Mouse (Mus musculus) intestine, postnatal 0 days (tissue): ENCODE measurements around the gene Hck. TPM values are rescaled to one million over a fixed set of nuclear protein-coding genes. Genes with fewer than 3 reads are reported as not detected.

ENCODE experiments used
- ATAC-seq: fragments of 200-750 bp; cut with Nextera tagmentation; 2 replicates; pipeline ENCODE4 v1.8.0; 2017; ENCODE audit warnings: mild to moderate bottlenecking, moderate TSS enrichment, moderate library complexity
- H3K27ac ChIP-seq: fragments of 300-500 bp; sonication (generic); 2 replicates; pipeline ENCODE4 v1.5.1; 2014; ENCODE audit warnings: mild to moderate bottlenecking, low read depth, low read length, moderate library complexity
- H3K27me3 ChIP-seq: fragments of 300-500 bp; sonication (generic); replicated peaks from 2 replicates; pipeline ENCODE4 v1.6.1; 2014; ENCODE audit warnings: low read length, mixed read lengths; ENCODE audit not compliant: control insufficient read depth, insufficient read depth
- H3K36me3 ChIP-seq: fragments of 300-500 bp; sonication (generic); 2 replicates; pipeline ENCODE4 v1.6.1; 2014; ENCODE audit warnings: mild to moderate bottlenecking, moderate library complexity; ENCODE audit not compliant: control insufficient read depth, insufficient read depth
- H3K4me1 ChIP-seq: fragments of 300-500 bp; sonication (generic); replicated peaks from 2 replicates; pipeline ENCODE4 v1.6.1; 2014; ENCODE audit warnings: antibody characterized with exemption, low read length, mixed read lengths; ENCODE audit not compliant: control insufficient read depth, insufficient read depth
- H3K4me2 ChIP-seq: fragments of 300-500 bp; sonication (generic); replicated peaks from 2 replicates; pipeline ENCODE4 v1.6.1; 2014; ENCODE audit warnings: low read depth, mild to moderate bottlenecking, moderate library complexity
- H3K4me3 ChIP-seq: fragments of 300-500 bp; sonication (generic); 2 replicates; pipeline ENCODE4 v1.5.1; 2014; ENCODE audit warnings: low read depth, low read length
- H3K9ac ChIP-seq: fragments of 300-500 bp; sonication (generic); 2 replicates; pipeline ENCODE4 v1.6.1; 2014; ENCODE audit warnings: mild to moderate bottlenecking, low read depth, low read length
- H3K9me3 ChIP-seq: fragments of 300-500 bp; sonication (generic); 2 replicates; pipeline ENCODE4 v1.6.1; 2016; ENCODE audit warnings: mixed run types; ENCODE audit not compliant: control insufficient read depth
- CTCF ChIP-seq: sonication (generic); IDR thresholded peaks from 2 replicates; pipeline ENCODE4 v1.5.1; 2016; ENCODE audit warnings: low read depth, mild to moderate bottlenecking, control low read depth, antibody characterized with exemption, moderate library complexity
- WGBS: fragments of 180-500 bp; shearing (Covaris S2); extraction: QIAGEN DNeasy Blood & Tissue Kit; methylation state at CpG from one replicate; pipeline ENCODE4 v1.1.7; 2014; 5-methylcytosine and 5-hydroxymethylcytosine counted together
- polyA plus RNA-seq: library from polyadenylated mRNA; unstranded; fragments of >200 nt; fragmentation: Nextera tagmentation; extraction: Ambion mirVana; gene quantifications from 2 replicates; pipeline ENCODE4 v1.2.1, GENCODE M21; 2015

The Hck gene
- polyA plus RNA-seq = 3.4 and 3.5 TPM in 2 replicates

GRCm38 (mm10) chr2:153108313-153109264, at the start of gene Hck:
TSS of gene Hck (plus strand) at chr2:153108468.
- H3K9me3 ChIP-seq = no peaks in the 10 kb centered on the region
- no peaks in the 10 kb centered on the region for H3K36me3 ChIP-seq
- no peaks in the 10 kb centered on the region for H3K4me1 ChIP-seq
- H3K27ac ChIP-seq = no peak within 1 kb of the TSS
- H3K4me2 ChIP-seq = peak within 1 kb of the TSS; percentile 80
- 4% methylated on average over 52 of the region's 52 CpGs for WGBS
- H3K9ac ChIP-seq = no peak within 1 kb of the TSS
- peaks cover 27% of the 10 kb centered on the region for H3K27me3 ChIP-seq
- H3K4me3 ChIP-seq = peak within 1 kb of the TSS; percentile 48
- ATAC-seq = peak; percentile 45; the same call in 1 of the 2 replicates
- peak; percentile 22; the same call in 1 of the 2 replicates for TF ChIP-seq CTCF

GRCm38 (mm10) chr2:153060216-153060615, 48.1 kb upstream of the Hck start:
- Histone ChIP-seq H3K9ac (no peak overlapping the region), H3K4me1 (no peaks in the 10 kb centered on the region), H3K4me2 (no peak overlapping the region), H3K9me3 (no peaks in the 10 kb centered on the region), H3K36me3 (no peaks in the 10 kb centered on the region), H3K27ac (no peak overlapping the region), H3K27me3 (no peaks in the 10 kb centered on the region; the same call in 1 of the 2 replicates), H3K4me3 (no peak overlapping the region)
- 85% methylated on average over 7 of the region's 7 CpGs for WGBS
- no peak for ATAC-seq
- TF ChIP-seq CTCF = no peak

- Histone ChIP-seq H3K27me3 (peaks cover 3% of the 10 kb centered on the region; the same call in 1 of the 2 replicates), H3K4me2 (no peak overlapping the region), H3K4me1 (no peaks in the 10 kb centered on the region), H3K4me3 (no peak overlapping the region), H3K9ac (no peak overlapping the region), H3K9me3 (no peaks in the 10 kb centered on the region), H3K27ac (no peak overlapping the region), H3K36me3 (no peaks in the 10 kb centered on the region)
- TF ChIP-seq CTCF = no peak
- ATAC-seq = no peak
- 35% methylated on average over 3 of the region's 3 CpGs for WGBS
Measured at GRCm38 (mm10) chr2:153063394-153063793, 44.9 kb upstream of the Hck start.

GRCm38 (mm10) chr2:153064190-153064970, 43.9 kb upstream of the Hck start:
- Histone ChIP-seq H3K36me3 (no peaks in the 10 kb centered on the region), H3K27ac (no peak overlapping the region), H3K9me3 (no peaks in the 10 kb centered on the region), H3K27me3 (peaks cover 9% of the 10 kb centered on the region; the same call in 1 of the 2 replicates), H3K9ac (no peak overlapping the region), H3K4me2 (no peak overlapping the region), H3K4me3 (no peak overlapping the region), H3K4me1 (no peaks in the 10 kb centered on the region)
- WGBS = 73% methylated on average over 9 of the region's 9 CpGs
- TF ChIP-seq CTCF = no peak
- ATAC-seq = no peak

- no peak within 1 kb of the TSS for H3K4me2 ChIP-seq
- no peak for TF ChIP-seq CTCF
- no peaks in the 10 kb centered on the region for H3K9me3 ChIP-seq
- H3K4me3 ChIP-seq = peak within 1 kb of the TSS; percentile 16; the same call in 1 of the 2 replicates
- ATAC-seq = no peak
- peaks cover 24% of the 10 kb centered on the region for H3K27me3 ChIP-seq
- 41% methylated on average over 12 of the region's 12 CpGs for WGBS
- no peak within 1 kb of the TSS for H3K27ac ChIP-seq
- no peaks in the 10 kb centered on the region for H3K4me1 ChIP-seq
- no peak within 1 kb of the TSS for H3K9ac ChIP-seq
- no peaks in the 10 kb centered on the region for H3K36me3 ChIP-seq
Measured at GRCm38 (mm10) chr2:153065747-153066508, 42.3 kb upstream of the Hck start, which contains the start of gene Ccm2l. TSS of gene Ccm2l (plus strand) at chr2:153065955.
